Mouse (Mus musculus) kidney, adult 2 months (tissue): ENCODE data around the gene Plb1.

ENCODE experiments used
- CTCF ChIP-seq: fragments of 200-500 bp; conservative IDR thresholded peaks from 2 replicates; pipeline ENCODE4 v1.5.1; 2011; ENCODE audit warnings: low read depth, mild to moderate bottlenecking, control low read depth, low read length, moderate library complexity, mixed read lengths; ENCODE audit not compliant: insufficient read depth, insufficient read length
- POLR2A ChIP-seq: fragments of 200-500 bp; IDR thresholded peaks from one replicate; pipeline ENCODE4 v1.6.1; 2011; ENCODE audit warnings: low read depth, low read length, control low read depth

DNA sequence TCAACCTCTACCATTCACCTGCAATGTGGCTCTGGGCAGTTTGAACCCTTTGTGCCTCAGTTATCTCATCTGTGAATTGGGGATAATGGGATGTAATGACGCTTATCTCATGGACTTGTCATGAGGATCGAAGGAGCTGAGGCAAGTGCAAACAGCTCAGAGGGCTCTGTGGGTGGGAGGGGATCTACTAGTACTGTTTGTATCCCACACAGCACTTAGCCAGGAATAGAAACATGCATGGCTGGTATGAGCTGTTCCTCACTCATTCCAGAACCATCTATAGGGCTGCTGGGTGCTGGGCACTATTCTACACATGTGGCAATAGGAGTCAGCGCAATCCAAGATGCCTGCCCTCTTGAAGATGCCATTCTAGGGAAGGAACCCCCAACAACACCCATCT is 32.9 kb upstream of the Plb1 start:
- TF ChIP-seq CTCF: no peak
- TF ChIP-seq POLR2A: no peak
